17 mouse cellular contexts compared by ENCODE assay signal in the genomic region with DNA sequence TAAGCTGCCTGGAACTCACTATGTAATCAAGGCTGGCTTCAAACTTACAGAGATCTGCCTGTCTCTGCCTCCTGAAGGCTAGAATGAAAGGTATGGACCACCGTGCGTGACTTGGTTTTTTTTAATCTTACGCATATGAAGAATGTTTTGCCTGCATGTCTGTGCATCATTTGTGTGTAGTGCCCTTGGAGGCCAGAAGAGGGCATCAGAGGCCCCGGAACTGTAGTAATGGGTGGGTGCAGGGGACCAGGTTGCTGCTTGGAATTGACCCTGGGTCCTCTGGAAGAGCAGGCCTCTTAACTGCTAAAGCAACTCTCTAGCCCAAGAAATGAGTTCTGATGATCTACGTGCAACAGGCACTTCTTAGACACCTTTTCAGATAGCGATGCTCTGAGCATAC. TPM values are rescaled to one million over a fixed set of nuclear protein-coding genes. Genes with fewer than 3 reads are reported as not detected.
DNase-seq lines count a peak whose midpoint lies in the region; ATAC-seq and TF ChIP-seq lines count a peak whose summit lies in the region.
"Had no signal": no experiment of that assay in that cellular context is flagged by ENCODE, and none has a peak within 500 bp of the region (broad histone marks: within the 10 kb centered on the region; RNA-seq: fewer than 3 reads in every experiment).

No protein-coding gene starts in this region.

- 0 out of 2 replicates have a peak, but pooled peaks have one; percentile 26 for TF ChIP-seq CTCF in kidney, adult 2 months (conservative IDR thresholded peaks at IDR 0.05; ENCODE audit: insufficient read depth, insufficient read length, low read depth, low read length)
- TF ChIP-seq CTCF in testis, adult 2 months (IDR thresholded peaks at IDR 0.05; ENCODE audit: control insufficient read depth, insufficient read depth, insufficient replicate concordance, low read depth, low read length) = peak; percentile 42; the same call in 1 of the 2 replicates

- no peak overlapping the region for H3K27ac ChIP-seq in kidney, adult 2 months (ENCODE audit: insufficient read depth, low read depth, low read length)
- no peak overlapping the region for H3K27ac ChIP-seq in testis, adult 2 months (ENCODE audit: control insufficient read depth, insufficient read depth, low read depth, low read length)
- H3K27ac ChIP-seq in midbrain, embryonic 14.5 days (replicated peaks; ENCODE audit: low read depth, low read length) = no peak overlapping the region
- H3K27ac ChIP-seq: forebrain, embryonic 13.5 days; hindbrain, embryonic 10.5 days; midbrain, embryonic 10.5 days had no signal

- no peaks in the 10 kb centered on the region for H3K27me3 ChIP-seq in kidney, adult 2 months (replicated peaks; ENCODE audit: control insufficient read depth, insufficient read depth, low read length)
- H3K27me3 ChIP-seq in testis, adult 2 months (ENCODE audit: control insufficient read depth, insufficient read depth, low read length) = no peaks in the 10 kb centered on the region
- H3K27me3 ChIP-seq in midbrain, embryonic 14.5 days (ENCODE audit: control insufficient read depth, insufficient read depth, low read length) = no peaks in the 10 kb centered on the region
- H3K27me3 ChIP-seq: forebrain, embryonic 13.5 days had no signal

- WGBS in kidney, adult 2 months = 77% methylated on average over 6 of the region's 6 CpGs
- WGBS in midbrain, embryonic 14.5 days = 76% methylated on average over 6 of the region's 6 CpGs

- no peak overlapping the region for H3K4me3 ChIP-seq in kidney, adult 2 months (ENCODE audit: insufficient read depth, low read depth, low read length)
- no peak overlapping the region for H3K4me3 ChIP-seq in testis, adult 2 months (ENCODE audit: control insufficient read depth, low read depth, low read length)
- no peak overlapping the region for H3K4me3 ChIP-seq in midbrain, embryonic 14.5 days (replicated peaks; ENCODE audit: low read depth, low read length)
- H3K4me3 ChIP-seq: forebrain, embryonic 13.5 days; hindbrain, embryonic 10.5 days; midbrain, embryonic 10.5 days had no signal

- no peak overlapping the region for H3K9ac ChIP-seq in midbrain, embryonic 14.5 days (replicated peaks; ENCODE audit: low read length)
- H3K9ac ChIP-seq: forebrain, embryonic 13.5 days had no signal

- no peak overlapping the region for H3K4me2 ChIP-seq in midbrain, embryonic 14.5 days (ENCODE audit: low read length)
- H3K4me2 ChIP-seq: forebrain, embryonic 13.5 days; heart, embryonic 11.5 days had no signal

- DNase-seq in kidney, adult 2 months = no peak
- no peak for DNase-seq in kidney, adult 8-10 months
- no peak for DNase-seq in testis, postnatal 10 days (ENCODE audit: low spot score)
- peak; percentile 72 for DNase-seq in ZHBTc4 (ENCODE audit: low read depth, low spot score)
- no peak for DNase-seq in retina, embryonic 14.5 days (ENCODE audit: low spot score)
- no peak for DNase-seq in midbrain, embryonic 14.5 days
- DNase-seq: cerebellum, postnatal 36 days; left cerebral cortex, postnatal 4 days; right cerebral cortex, adult 18-20 months; thymus, postnatal 25 days had no signal

- ATAC-seq in midbrain, embryonic 14.5 days (ENCODE audit: low FRiP score, low TSS enrichment) = no peak
- ATAC-seq: forebrain, embryonic 13.5 days had no signal

- H3K36me3 ChIP-seq in kidney, adult 2 months (ENCODE audit: control insufficient read depth, insufficient read depth, low read length) = no peaks in the 10 kb centered on the region
- H3K36me3 ChIP-seq in testis, adult 2 months (ENCODE audit: control insufficient read depth, insufficient read depth, low read length) = no peaks in the 10 kb centered on the region
- no peaks in the 10 kb centered on the region for H3K36me3 ChIP-seq in midbrain, embryonic 14.5 days (ENCODE audit: control insufficient read depth, insufficient read depth, low read length)
- H3K36me3 ChIP-seq: hindbrain, embryonic 10.5 days; midbrain, embryonic 10.5 days had no signal

- H3K4me1 ChIP-seq in kidney, adult 2 months (ENCODE audit: control insufficient read depth, insufficient read depth, low read length) = peaks cover under 1% of the 10 kb centered on the region; the same call in 1 of the 2 replicates
- H3K4me1 ChIP-seq in testis, adult 2 months (ENCODE audit: control insufficient read depth, insufficient read depth, low read length) = no peaks in the 10 kb centered on the region; the same call in none of the 2 replicates
- H3K4me1 ChIP-seq in midbrain, embryonic 14.5 days (ENCODE audit: control insufficient read depth, insufficient read depth, low read length) = peaks cover 13% of the 10 kb centered on the region

- H3K9me3 ChIP-seq in midbrain, embryonic 14.5 days (ENCODE audit: control insufficient read depth, low read length) = no peaks in the 10 kb centered on the region
- H3K9me3 ChIP-seq: forebrain, embryonic 13.5 days; hindbrain, embryonic 10.5 days; midbrain, embryonic 10.5 days had no signal

- no peak for TF ChIP-seq POLR2A in kidney, adult 2 months (IDR thresholded peaks at IDR 0.05; ENCODE audit: low read depth, low read length)
- TF ChIP-seq POLR2A in testis, adult 2 months (IDR thresholded peaks at IDR 0.05; ENCODE audit: control insufficient read depth, low read depth, low read length) = no peak

RNA-seq across cellular contexts. Expression of a gene that starts 13.9 kb away (rescaled TPM):
- polyA plus RNA-seq in kidney, adult 2 months (2012; rRNA removed) = not detected in 2 replicates
- not detected in 2 replicates for polyA plus RNA-seq in testis, adult 2 months (2012; rRNA removed)
- 5.4 and 6.7 TPM in 2 replicates for polyA plus RNA-seq in midbrain, embryonic 14.5 days (2014; fragmentation: Nextera tagmentation; extraction: Ambion mirVana)
- polyA plus RNA-seq: hindbrain, embryonic 10.5 days; kidney, embryonic 14.5 days; midbrain, embryonic 10.5 days; neural tube, embryonic 11.5 days had no signal

RNA-seq across cellular contexts. Expression of a gene that starts 14.7 kb away (rescaled TPM):
- 394 and 454 TPM in 2 replicates for polyA plus RNA-seq in kidney, adult 2 months (2012; rRNA removed)
- polyA plus RNA-seq in testis, adult 2 months (2012; rRNA removed) = 0.13 and 0.61 TPM in 2 replicates
- polyA plus RNA-seq in midbrain, embryonic 14.5 days (2014; fragmentation: Nextera tagmentation; extraction: Ambion mirVana) = 2.4 and 4.6 TPM in 2 replicates

RNA-seq across cellular contexts. Expression of a gene that starts 52.0 kb away (rescaled TPM):
- 31.3 and 31.8 TPM in 2 replicates for polyA plus RNA-seq in kidney, adult 2 months (2012; rRNA removed)
- 54.2 and 74.1 TPM in 2 replicates for polyA plus RNA-seq in testis, adult 2 months (2012; rRNA removed)
- 22.8 and 23.8 TPM in 2 replicates for polyA plus RNA-seq in midbrain, embryonic 14.5 days (2014; fragmentation: Nextera tagmentation; extraction: Ambion mirVana)

RNA-seq across cellular contexts. Expression of a gene that starts 56.4 kb away (rescaled TPM):
- 226 and 272 TPM in 2 replicates for polyA plus RNA-seq in kidney, adult 2 months (2012; rRNA removed)
- polyA plus RNA-seq in testis, adult 2 months (2012; rRNA removed) = 134 and 160 TPM in 2 replicates
- polyA plus RNA-seq in midbrain, embryonic 14.5 days (2014; fragmentation: Nextera tagmentation; extraction: Ambion mirVana) = 54.1 and 74.7 TPM in 2 replicates

Comparison
In these comparisons a context has a peak if more than half of its experiments do, and no peak if none do; other contexts are left out.
1. RNA of a gene that starts 14.7 kb away (polyA plus RNA-seq): 394 to 454 TPM in kidney, adult 2 months; 2.4 to 4.6 TPM in midbrain, embryonic 14.5 days and 0.13 to 0.61 TPM in testis, adult 2 months; every median in the first group is over 10 times any median in the second.